Mouse (Mus musculus) hindbrain, embryonic 13.5 days (tissue): Measurements from ENCODE around the gene Ahcyl1. TPM values are rescaled to one million over a fixed set of nuclear protein-coding genes. Genes with fewer than 3 reads are reported as not detected.

Source experiments
- ATAC-seq: fragments of 200-750 bp; cut with Nextera tagmentation; 2 replicates; pipeline ENCODE4 v1.8.0; 2017; ENCODE audit warnings: moderate TSS enrichment; ENCODE audit not compliant: low FRiP score
- H3K27ac ChIP-seq: fragments of 300-500 bp; sonication (generic); 2 replicates; pipeline ENCODE4 v1.5.1; 2015; ENCODE audit warnings: inconsistent platforms, mild to moderate bottlenecking, moderate library complexity
- H3K27me3 ChIP-seq: fragments of 300-500 bp; sonication (generic); 2 replicates; pipeline ENCODE4 v1.6.1; 2015; ENCODE audit warnings: mild to moderate bottlenecking, inconsistent platforms
- H3K36me3 ChIP-seq: fragments of 300-500 bp; sonication (generic); 2 replicates; pipeline ENCODE4 v1.6.1; 2015; ENCODE audit warnings: mild to moderate bottlenecking, inconsistent platforms
- H3K4me1 ChIP-seq: fragments of 300-500 bp; sonication (generic); replicated peaks from 2 replicates; pipeline ENCODE4 v1.6.1; 2015; ENCODE audit warnings: inconsistent platforms
- H3K4me2 ChIP-seq: fragments of 300-500 bp; sonication (generic); 2 replicates; pipeline ENCODE4 v1.6.1; 2015; ENCODE audit warnings: inconsistent platforms, mild to moderate bottlenecking, moderate library complexity
- H3K4me3 ChIP-seq: fragments of 300-500 bp; sonication (generic); 2 replicates; pipeline ENCODE4 v1.5.1; 2015; ENCODE audit warnings: mild to moderate bottlenecking, inconsistent platforms
- H3K9ac ChIP-seq: fragments of 300-500 bp; sonication (generic); 2 replicates; pipeline ENCODE4 v1.6.1; 2015; ENCODE audit warnings: mild to moderate bottlenecking, inconsistent platforms
- H3K9me3 ChIP-seq: fragments of 300-500 bp; sonication (generic); 2 replicates; pipeline ENCODE4 v1.6.1; 2016; ENCODE audit warnings: inconsistent platforms
- WGBS: fragments of 180-500 bp; shearing (Covaris S2); methylation state at CpG from one replicate; pipeline ENCODE4 v1.1.7; 2015; 5-methylcytosine and 5-hydroxymethylcytosine counted together
- polyA plus RNA-seq: library from polyadenylated mRNA; unstranded; fragments of >200 nt; fragmentation: Nextera tagmentation; extraction: Ambion mirVana; gene quantifications from 2 replicates; pipeline ENCODE4 v1.2.1, GENCODE M21; 2015

Gene Ahcyl1
- polyA plus RNA-seq, 1 experiment from 2014 or later = 108 TPM

GRCm38 (mm10) chr3:107635836-107636235 is 60.5 kb downstream of the Ahcyl1 start:
- H3K36me3 ChIP-seq = no peaks in the 10 kb centered on the region

GRCm38 (mm10) chr3:107633906-107634305 is 62.5 kb downstream of the Ahcyl1 start:
- Histone ChIP-seq H3K27ac (no peak overlapping the region), H3K9ac (no peak overlapping the region), H3K4me1 (peaks cover 25% of the 10 kb centered on the region), H3K36me3 (peaks cover 5% of the 10 kb centered on the region), H3K9me3 (no peaks in the 10 kb centered on the region), H3K27me3 (no peaks in the 10 kb centered on the region), H3K4me2 (no peak overlapping the region), H3K4me3 (no peak overlapping the region)
- WGBS = 92% methylated on average over 9 of the region's 9 CpGs
- ATAC-seq = no peak

More at GRCm38 (mm10) chr3:107635836-107636235, 60.5 kb downstream of the Ahcyl1 start:
- Histone ChIP-seq H3K9ac (no peak overlapping the region), H3K4me1 (peaks cover 8% of the 10 kb centered on the region; the same call in 1 of the 2 replicates), H3K4me3 (no peak overlapping the region), H3K27ac (no peak overlapping the region), H3K4me2 (no peak overlapping the region), H3K9me3 (no peaks in the 10 kb centered on the region), H3K27me3 (no peaks in the 10 kb centered on the region)
- no peak for ATAC-seq
- 59% methylated on average over 8 of the region's 8 CpGs for WGBS

GRCm38 (mm10) chr3:107632786-107633185 is 63.6 kb downstream of the Ahcyl1 start:
- Histone ChIP-seq H3K27ac (no peak overlapping the region), H3K27me3 (no peaks in the 10 kb centered on the region), H3K4me2 (no peak overlapping the region), H3K4me3 (no peak overlapping the region), H3K36me3 (peaks cover 14% of the 10 kb centered on the region), H3K9ac (no peak overlapping the region), H3K4me1 (peaks cover 32% of the 10 kb centered on the region), H3K9me3 (no peaks in the 10 kb centered on the region)
- ATAC-seq = no peak
- WGBS = 90% methylated on average over 4 of the region's 4 CpGs

- WGBS = under 1% methylated on average over 35 of the region's 35 CpGs
Measured at GRCm38 (mm10) chr3:107631523-107631958, 64.8 kb downstream of the Ahcyl1 start, which contains the start of gene Strip1. Gene Strip1 (minus strand): TSS chr3:107631694.

GRCm38 (mm10) chr3:107630682-107631522 is 65.5 kb downstream of the Ahcyl1 start, which contains the start of gene Gm10961:
Gene Gm10961 (plus strand): TSS chr3:107631322.
- H3K4me1 ChIP-seq = peaks cover 29% of the 10 kb centered on the region
- under 1% methylated on average over 48 of the region's 48 CpGs for WGBS
- peak within 1 kb of the TSS; percentile 96 for H3K4me3 ChIP-seq
- H3K27me3 ChIP-seq = no peaks in the 10 kb centered on the region
- H3K36me3 ChIP-seq = peaks cover 33% of the 10 kb centered on the region
- ATAC-seq = peak; percentile 84
- H3K9me3 ChIP-seq = no peaks in the 10 kb centered on the region
- peak within 1 kb of the TSS; percentile 98 for H3K27ac ChIP-seq
- peak within 1 kb of the TSS; percentile 97 for H3K9ac ChIP-seq
- peak within 1 kb of the TSS; percentile 76 for H3K4me2 ChIP-seq

More at GRCm38 (mm10) chr3:107631523-107631958, 64.8 kb downstream of the Ahcyl1 start, which contains the start of gene Strip1:
- H3K36me3 ChIP-seq = peaks cover 27% of the 10 kb centered on the region
- H3K4me1 ChIP-seq = peaks cover 29% of the 10 kb centered on the region
- H3K27ac ChIP-seq = peak within 1 kb of the TSS; percentile 98
- peak within 1 kb of the TSS; percentile 76 for H3K4me2 ChIP-seq
- no peaks in the 10 kb centered on the region for H3K9me3 ChIP-seq
- peak; percentile 94 for ATAC-seq
- peak within 1 kb of the TSS; percentile 96 for H3K4me3 ChIP-seq
- peak within 1 kb of the TSS; percentile 97 for H3K9ac ChIP-seq
- H3K27me3 ChIP-seq = no peaks in the 10 kb centered on the region

GRCm38 (mm10) chr3:107629411-107629810 is 66.9 kb downstream of the Ahcyl1 start:
- H3K4me2 ChIP-seq = peak overlapping the region; percentile 76
- no peak overlapping the region for H3K27ac ChIP-seq
- H3K9me3 ChIP-seq = no peaks in the 10 kb centered on the region
- H3K4me3 ChIP-seq = peak overlapping the region; percentile 8; the same call in 1 of the 2 replicates
- H3K4me1 ChIP-seq = peaks cover 29% of the 10 kb centered on the region
- no peaks in the 10 kb centered on the region for H3K27me3 ChIP-seq
- no peak for ATAC-seq
- no peak overlapping the region for H3K9ac ChIP-seq
- H3K36me3 ChIP-seq = peaks cover 48% of the 10 kb centered on the region
- 96% methylated on average over 4 of the region's 4 CpGs for WGBS

GRCm38 (mm10) chr3:107628551-107628950 is 67.8 kb downstream of the Ahcyl1 start:
- peaks cover 57% of the 10 kb centered on the region for H3K36me3 ChIP-seq

GRCm38 (mm10) chr3:107627641-107628040 is 68.7 kb downstream of the Ahcyl1 start:
- no peak overlapping the region for H3K4me2 ChIP-seq
- ATAC-seq = no peak
- WGBS = 86% methylated on average over 7 of the region's 7 CpGs
- H3K9me3 ChIP-seq = no peaks in the 10 kb centered on the region
- H3K27ac ChIP-seq = no peak overlapping the region
- no peak overlapping the region for H3K9ac ChIP-seq
- no peaks in the 10 kb centered on the region for H3K27me3 ChIP-seq
- no peak overlapping the region for H3K4me3 ChIP-seq
- peaks cover 66% of the 10 kb centered on the region for H3K36me3 ChIP-seq
- H3K4me1 ChIP-seq = peaks cover 29% of the 10 kb centered on the region

More at GRCm38 (mm10) chr3:107628551-107628950, 67.8 kb downstream of the Ahcyl1 start:
- no peak overlapping the region for H3K27ac ChIP-seq
- WGBS = 95% methylated on average over 2 of the region's 2 CpGs
- no peaks in the 10 kb centered on the region for H3K27me3 ChIP-seq
- H3K9me3 ChIP-seq = no peaks in the 10 kb centered on the region
- H3K9ac ChIP-seq = no peak overlapping the region
- no peak overlapping the region for H3K4me3 ChIP-seq
- H3K4me2 ChIP-seq = no peak overlapping the region
- no peak for ATAC-seq
- H3K4me1 ChIP-seq = peaks cover 29% of the 10 kb centered on the region

GRCm38 (mm10) chr3:107626751-107627150 is 69.6 kb downstream of the Ahcyl1 start:
- Histone ChIP-seq H3K4me3 (no peak overlapping the region), H3K27ac (no peak overlapping the region), H3K36me3 (peaks cover 75% of the 10 kb centered on the region), H3K4me2 (no peak overlapping the region), H3K9ac (no peak overlapping the region), H3K4me1 (peaks cover 24% of the 10 kb centered on the region), H3K27me3 (no peaks in the 10 kb centered on the region), H3K9me3 (no peaks in the 10 kb centered on the region)
- no peak for ATAC-seq
- WGBS = 97% methylated on average over 8 of the region's 8 CpGs

- no peak overlapping the region for H3K4me2 ChIP-seq
- no peak overlapping the region for H3K9ac ChIP-seq
- no peak overlapping the region for H3K27ac ChIP-seq
- H3K36me3 ChIP-seq = peaks cover 87% of the 10 kb centered on the region
- H3K4me3 ChIP-seq = no peak overlapping the region
- H3K9me3 ChIP-seq = no peaks in the 10 kb centered on the region
- no peaks in the 10 kb centered on the region for H3K27me3 ChIP-seq
- peaks cover 22% of the 10 kb centered on the region for H3K4me1 ChIP-seq
- ATAC-seq = no peak
- 92% methylated on average over 8 of the region's 8 CpGs for WGBS
Measured at GRCm38 (mm10) chr3:107625536-107625935, 70.8 kb downstream of the Ahcyl1 start.

- H3K9ac ChIP-seq = no peak overlapping the region
- no peaks in the 10 kb centered on the region for H3K27me3 ChIP-seq
- H3K9me3 ChIP-seq = no peaks in the 10 kb centered on the region
- no peak overlapping the region for H3K4me2 ChIP-seq
- no peak overlapping the region for H3K4me3 ChIP-seq
- ATAC-seq = no peak
- 97% methylated on average over 8 of the region's 8 CpGs for WGBS
- H3K4me1 ChIP-seq = peaks cover 11% of the 10 kb centered on the region
- no peak overlapping the region for H3K27ac ChIP-seq
- H3K36me3 ChIP-seq = peaks cover 92% of the 10 kb centered on the region
Measured at GRCm38 (mm10) chr3:107624424-107624823, 71.9 kb downstream of the Ahcyl1 start.

GRCm38 (mm10) chr3:107622537-107622936 is 73.8 kb downstream of the Ahcyl1 start:
- Histone ChIP-seq H3K36me3 (peaks cover 97% of the 10 kb centered on the region), H3K4me3 (no peak overlapping the region), H3K4me2 (no peak overlapping the region), H3K27me3 (no peaks in the 10 kb centered on the region), H3K9ac (no peak overlapping the region), H3K27ac (no peak overlapping the region), H3K4me1 (no peaks in the 10 kb centered on the region), H3K9me3 (no peaks in the 10 kb centered on the region)
- WGBS = 99% methylated on average over 7 of the region's 7 CpGs
- no peak for ATAC-seq
